Mouse (Mus musculus) lung, postnatal 0 days (tissue): ENCODE data around the gene Ctnnal1.

ENCODE experiments used
- CTCF ChIP-seq: IDR thresholded peaks from 2 replicates; pipeline ENCODE4 v1.5.1; 2016; ENCODE audit warnings: antibody characterized with exemption, mild to moderate bottlenecking
- EP300 ChIP-seq: IDR thresholded peaks from 2 replicates; pipeline ENCODE4 v1.6.1; 2016; ENCODE audit warnings: antibody characterized with exemption, mild to moderate bottlenecking, control low read depth

- TF ChIP-seq CTCF (no peak), EP300 (no peak)
These were observed 52.9 kb downstream of the Ctnnal1 start for GRCm38 (mm10) chr4:56812096-56812495.
